Mouse (Mus musculus) natural killer cell, adult 2 months (primary cell): ENCODE data around the gene Senp1.

Experiments
- DNase-seq, 2 experiments: peaks; one replicate each; pipeline ENCODE4 v3.0.0; 2022; ENCODE audit warnings: low spot score in 2 of 2

Senp1 gene

GRCm38 (mm10) chr15:98002113-98002990 lies 91.2 kb downstream of the Senp1 start:
- DNase-seq, result no peak

- no peak for DNase-seq
Observed at GRCm38 (mm10) chr15:98001321-98002112, 92.0 kb downstream of the Senp1 start.

DNA sequence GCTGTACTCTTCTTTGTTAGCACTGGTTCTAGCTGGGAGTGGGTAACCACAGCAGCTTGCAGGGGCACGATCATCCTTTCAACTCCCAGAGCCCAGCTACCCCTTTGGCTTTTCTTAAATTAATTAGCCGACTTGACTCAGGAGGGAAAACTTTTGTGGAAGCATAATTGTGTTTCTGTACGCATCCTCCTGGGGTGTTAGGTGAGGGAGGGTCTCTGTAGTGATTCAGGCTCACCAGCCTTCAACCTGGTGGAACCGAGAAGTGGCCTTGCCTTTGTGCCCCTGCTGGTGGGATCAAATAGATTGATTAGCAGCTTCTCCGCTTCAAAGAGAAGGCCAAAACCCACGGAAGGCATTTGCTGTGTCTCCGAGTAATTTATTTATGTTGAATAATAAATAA lies 93.6 kb downstream of the Senp1 start:
- DNase-seq, result no peak

DNA sequence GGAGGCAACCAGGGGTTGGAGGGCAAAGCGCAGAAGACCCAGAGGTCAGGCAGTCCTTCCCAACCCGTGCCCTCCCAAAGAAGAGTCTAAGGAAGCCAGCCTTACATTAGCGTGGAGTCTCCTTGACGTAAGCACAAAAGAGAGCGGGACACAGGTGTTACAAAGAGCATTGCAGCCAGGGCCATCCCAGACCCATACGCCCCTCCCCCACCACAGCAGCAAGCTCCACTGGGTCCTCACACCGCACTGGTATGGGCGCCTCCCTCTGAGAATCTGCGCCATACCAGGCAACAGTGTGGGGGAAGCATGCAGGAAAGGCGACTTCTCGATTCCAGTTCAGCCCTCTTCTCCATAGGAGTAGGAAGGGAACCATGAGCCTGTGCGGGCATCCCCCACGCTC lies 94.0 kb downstream of the Senp1 start:
- no peak for DNase-seq

DNA sequence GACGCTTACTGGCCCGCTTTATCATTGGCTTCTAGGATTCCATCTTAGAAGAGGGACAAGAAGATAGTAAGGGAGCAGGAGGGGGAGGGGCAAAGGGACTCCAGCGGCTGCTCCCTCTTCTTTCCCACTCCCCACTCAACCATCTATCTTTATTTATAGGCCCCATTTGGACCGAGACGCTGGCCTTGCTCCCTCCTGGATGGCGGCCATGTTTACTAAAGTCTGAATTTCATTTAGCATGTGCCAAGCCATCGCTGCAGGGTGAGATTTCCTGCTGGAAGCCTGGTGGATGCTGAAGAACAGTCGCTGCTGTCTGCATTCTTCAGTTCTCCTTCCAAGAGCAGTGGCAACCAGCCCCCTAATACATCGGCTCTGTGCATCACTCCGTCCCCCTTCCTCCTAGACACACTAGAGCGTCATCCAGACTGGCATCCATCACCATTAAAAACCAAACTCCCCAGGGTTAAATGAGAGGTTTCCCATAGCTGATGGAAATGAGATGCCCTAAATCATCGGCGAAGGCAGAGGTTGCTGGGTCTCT lies 96.8 kb downstream of the Senp1 start:
- DNase-seq, result no peak

DNA sequence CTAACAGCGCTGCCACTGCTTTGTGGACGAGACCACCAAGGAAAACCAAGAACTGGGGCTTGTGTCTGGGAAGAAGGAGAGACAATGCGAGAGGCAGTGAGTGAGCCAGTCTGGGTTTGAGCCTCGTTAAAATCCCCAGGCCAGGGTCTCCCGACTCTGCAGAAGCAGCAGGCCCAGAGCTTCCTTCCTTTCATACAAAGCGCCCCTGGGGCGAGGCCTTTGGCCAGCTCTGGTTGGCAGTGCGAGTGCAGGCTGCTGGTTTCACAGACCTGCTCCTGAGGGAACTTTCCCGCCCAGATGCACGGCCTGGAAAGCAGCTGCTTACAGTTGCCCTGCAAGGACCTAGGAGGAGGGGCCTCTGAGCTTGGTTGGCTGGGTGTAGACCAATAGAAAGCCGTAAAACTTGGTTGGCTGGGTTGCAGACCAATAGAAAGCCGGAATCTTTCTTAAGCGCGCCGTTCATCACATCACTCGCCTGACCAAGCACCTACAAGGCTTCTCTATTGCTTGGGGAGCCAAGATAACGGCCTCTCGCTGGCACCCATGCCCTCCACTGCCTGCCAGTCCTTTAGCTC lies 100.7 kb downstream of the Senp1 start:
- DNase-seq, result peak; percentile 23 to 41

DNA sequence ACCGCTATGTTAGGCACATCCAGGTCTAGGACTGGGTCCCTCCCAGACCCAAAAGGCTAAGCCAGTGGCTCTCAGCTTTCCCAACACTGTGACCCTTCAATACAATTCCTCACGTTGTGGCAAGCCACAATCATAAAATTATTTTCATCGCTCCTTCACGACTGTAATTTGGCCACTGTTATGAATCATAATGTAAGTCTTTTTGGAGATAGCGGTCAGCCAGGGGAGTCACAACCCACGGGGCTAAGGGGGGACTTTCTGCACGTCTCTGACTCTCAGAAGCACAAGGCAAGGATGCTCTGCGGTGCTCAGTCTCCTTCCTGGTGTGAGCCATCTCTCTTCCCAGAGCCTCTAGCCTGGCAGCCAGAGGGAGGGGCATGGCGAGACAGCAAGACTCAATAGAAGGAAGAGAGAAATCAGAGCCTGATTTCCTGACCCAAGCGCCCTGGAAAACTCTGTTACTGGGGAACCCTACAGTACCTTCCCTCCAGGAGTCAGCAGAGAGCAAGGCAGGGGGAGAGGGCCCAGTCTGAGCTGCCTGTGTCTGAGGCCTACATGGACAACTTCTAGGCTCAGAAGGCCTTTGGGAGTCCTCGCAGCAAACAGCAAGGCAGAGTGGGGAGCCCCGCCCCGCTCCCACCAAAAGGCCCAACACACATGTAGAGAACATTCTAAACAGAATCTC lies 101.4 kb downstream of the Senp1 start:
- no peak for DNase-seq

- DNase-seq, result no peak
Observed at GRCm38 (mm10) chr15:97991285-97991895, 102.2 kb downstream of the Senp1 start.

GRCm38 (mm10) chr15:97990721-97991120 lies 102.8 kb downstream of the Senp1 start:
- DNase-seq, result no peak

DNA sequence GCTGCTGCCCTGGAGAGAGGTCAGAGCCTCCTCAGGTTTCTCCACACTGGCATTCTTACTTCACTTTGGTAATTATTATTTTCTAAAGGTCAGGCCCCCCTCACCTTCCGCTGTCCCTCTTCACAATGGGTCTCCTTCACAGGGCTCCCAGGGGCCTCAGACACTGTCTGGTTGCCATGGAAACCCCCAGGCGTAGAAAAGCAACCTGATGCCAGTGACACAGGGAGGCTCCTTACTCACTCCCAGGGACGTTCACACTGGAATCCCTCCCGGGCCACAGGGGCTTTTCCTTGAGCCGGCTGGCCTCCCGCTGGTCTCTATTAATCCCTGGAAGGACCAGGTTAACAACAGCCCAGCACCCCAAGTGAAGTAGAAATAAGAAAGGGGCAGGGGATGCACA lies 103.4 kb downstream of the Senp1 start:
- no peak for DNase-seq

GRCm38 (mm10) chr15:97989544-97989943 lies 104.0 kb downstream of the Senp1 start:
- DNase-seq, result no peak
